Mouse (Mus musculus): ENCODE measurements around the gene Sall1.
A peak's percentile ranks its signal among the peaks of the same experiment; 100 is the strongest.

Sall1 gene

GRCm38 (mm10) chr8:88997276-88997675 lies 46.7 kb downstream of the Sall1 start:
- Histone ChIP-seq H3K36me3 (ENCODE audit: insufficient read depth, low read length) (peaks cover 17% of the 10 kb centered on the region; the same call in 1 of the 2 replicates), H3K4me1 (replicated peaks; ENCODE audit: low read depth, low read length) (peaks cover 90% of the 10 kb centered on the region), H3K27me3 (ENCODE audit: insufficient read depth, low read length) (no peaks in the 10 kb centered on the region), H3K9me3 (ENCODE audit: low read length) (peaks cover 5% of the 10 kb centered on the region), H3K4me3 (replicated peaks; ENCODE audit: low read length) (no peak overlapping the region)
- TF ChIP-seq CTCF (conservative IDR thresholded peaks at IDR 0.05; ENCODE audit: low read length) = no peak
- TF ChIP-seq NANOG (IDR thresholded peaks at IDR 0.05; ENCODE audit: borderline replicate concordance, low read length) = no peak
- TF ChIP-seq POU5F1 (IDR thresholded peaks at IDR 0.05; ENCODE audit: borderline replicate concordance, low read length) = no peak

DNA sequence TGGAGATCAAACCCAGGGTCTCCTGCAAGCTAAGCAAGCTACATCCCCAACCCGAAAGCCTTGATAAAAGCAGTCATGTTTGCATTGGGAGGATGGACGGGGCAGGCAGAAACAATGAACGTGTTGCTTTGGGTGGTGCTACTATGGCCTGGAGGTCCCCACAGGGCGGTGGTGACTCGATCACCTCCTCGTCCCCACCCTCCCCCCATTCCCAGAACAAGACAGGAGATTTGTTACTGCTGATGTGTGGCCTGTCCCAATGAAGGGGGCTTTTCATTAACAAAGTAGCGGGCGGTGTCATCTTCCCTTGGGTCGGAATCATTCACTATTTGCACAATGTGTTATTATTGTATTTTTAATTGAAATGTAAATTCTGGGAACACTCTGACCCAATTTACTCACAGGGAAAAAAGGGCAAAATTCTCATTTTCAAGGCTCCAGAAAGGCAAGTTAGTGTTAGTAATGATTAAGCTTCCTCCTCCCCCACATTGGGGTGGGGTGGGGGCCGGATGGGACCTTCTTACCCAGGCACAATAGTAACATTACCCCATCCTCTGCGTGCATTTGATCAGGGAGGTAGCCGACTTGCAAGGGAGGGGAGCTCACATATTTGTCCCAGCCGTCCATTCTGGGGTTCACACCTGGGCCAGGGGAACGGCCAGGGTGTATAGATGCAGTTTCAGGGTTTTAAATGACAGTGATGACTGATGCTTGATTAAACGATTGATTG lies 52.0 kb downstream of the Sall1 start:
- Histone ChIP-seq H3K36me3 (ENCODE audit: insufficient read depth, low read length) (0 out of 2 replicates have a peak, but pooled peaks cover 12% of the 10 kb centered on the region), H3K27me3 (ENCODE audit: insufficient read depth, low read length) (no peaks in the 10 kb centered on the region), H3K9me3 (ENCODE audit: low read length) (0 out of 2 replicates have a peak, but pooled peaks cover 1% of the 10 kb centered on the region), H3K4me1 (replicated peaks; ENCODE audit: low read depth, low read length) (peaks cover 83% of the 10 kb centered on the region), H3K4me3 (replicated peaks; ENCODE audit: low read length) (peak overlapping the region; percentile 48)
- TF ChIP-seq NANOG (IDR thresholded peaks at IDR 0.05; ENCODE audit: borderline replicate concordance, low read length) (peak; percentile 20), CTCF (conservative IDR thresholded peaks at IDR 0.05; ENCODE audit: low read length) (no peak), POU5F1 (IDR thresholded peaks at IDR 0.05; ENCODE audit: borderline replicate concordance, low read length) (0 out of 2 replicates have a peak, but pooled peaks have one; percentile 3)

GRCm38 (mm10) chr8:88991176-88991575 lies 52.8 kb downstream of the Sall1 start:
- TF ChIP-seq POU5F1 (IDR thresholded peaks at IDR 0.05; ENCODE audit: borderline replicate concordance, low read length) (no peak), CTCF (conservative IDR thresholded peaks at IDR 0.05; ENCODE audit: low read length) (no peak), NANOG (IDR thresholded peaks at IDR 0.05; ENCODE audit: borderline replicate concordance, low read length) (no peak)
- H3K4me3 ChIP-seq (replicated peaks; ENCODE audit: low read length) = peak overlapping the region; percentile 48

GRCm38 (mm10) chr8:88989002-88989401 lies 55.0 kb downstream of the Sall1 start:
- TF ChIP-seq NANOG (IDR thresholded peaks at IDR 0.05; ENCODE audit: borderline replicate concordance, low read length) = no peak
- TF ChIP-seq CTCF (conservative IDR thresholded peaks at IDR 0.05; ENCODE audit: low read length) = no peak
- no peak for TF ChIP-seq POU5F1 (IDR thresholded peaks at IDR 0.05; ENCODE audit: borderline replicate concordance, low read length)
- peaks cover 20% of the 10 kb centered on the region for H3K9me3 ChIP-seq (ENCODE audit: low read length)
- H3K27me3 ChIP-seq (ENCODE audit: insufficient read depth, low read length) = no peaks in the 10 kb centered on the region
- H3K4me1 ChIP-seq (replicated peaks; ENCODE audit: low read depth, low read length) = peaks cover 70% of the 10 kb centered on the region
- peaks cover 19% of the 10 kb centered on the region; the same call in 1 of the 2 replicates for H3K36me3 ChIP-seq (ENCODE audit: insufficient read depth, low read length)
- H3K4me3 ChIP-seq (replicated peaks; ENCODE audit: low read length) = no peak overlapping the region

More at GRCm38 (mm10) chr8:88991176-88991575, 52.8 kb downstream of the Sall1 start:
- H3K9me3 ChIP-seq (ENCODE audit: low read length) = peaks cover 5% of the 10 kb centered on the region
- H3K27me3 ChIP-seq (ENCODE audit: insufficient read depth, low read length) = no peaks in the 10 kb centered on the region
- H3K4me1 ChIP-seq (replicated peaks; ENCODE audit: low read depth, low read length) = peaks cover 83% of the 10 kb centered on the region
- H3K36me3 ChIP-seq (ENCODE audit: insufficient read depth, low read length) = peaks cover 12% of the 10 kb centered on the region; the same call in 1 of the 2 replicates

- H3K4me3 ChIP-seq (replicated peaks; ENCODE audit: low read length) = no peak overlapping the region
- H3K36me3 ChIP-seq (ENCODE audit: insufficient read depth, low read length) = peaks cover 19% of the 10 kb centered on the region; the same call in 1 of the 2 replicates
- H3K9me3 ChIP-seq (ENCODE audit: low read length) = peaks cover 20% of the 10 kb centered on the region
- peaks cover 38% of the 10 kb centered on the region for H3K4me1 ChIP-seq (replicated peaks; ENCODE audit: low read depth, low read length)
- TF ChIP-seq POU5F1 (IDR thresholded peaks at IDR 0.05; ENCODE audit: borderline replicate concordance, low read length) (no peak), NANOG (IDR thresholded peaks at IDR 0.05; ENCODE audit: borderline replicate concordance, low read length) (no peak), CTCF (conservative IDR thresholded peaks at IDR 0.05; ENCODE audit: low read length) (no peak)
- H3K27me3 ChIP-seq (ENCODE audit: insufficient read depth, low read length) = no peaks in the 10 kb centered on the region
These were observed 60.5 kb downstream of the Sall1 start for GRCm38 (mm10) chr8:88983468-88983867.
